Mouse (Mus musculus) spleen, postnatal 10 days (tissue): ENCODE data around the gene Rsg1.

ENCODE experiments used
- DNase-seq, 2 experiments: peaks; one replicate each; pipeline ENCODE4 v3.0.0; 2021 to 2022; ENCODE audit warnings: low spot score in 2 of 2

Rsg1 gene

DNA sequence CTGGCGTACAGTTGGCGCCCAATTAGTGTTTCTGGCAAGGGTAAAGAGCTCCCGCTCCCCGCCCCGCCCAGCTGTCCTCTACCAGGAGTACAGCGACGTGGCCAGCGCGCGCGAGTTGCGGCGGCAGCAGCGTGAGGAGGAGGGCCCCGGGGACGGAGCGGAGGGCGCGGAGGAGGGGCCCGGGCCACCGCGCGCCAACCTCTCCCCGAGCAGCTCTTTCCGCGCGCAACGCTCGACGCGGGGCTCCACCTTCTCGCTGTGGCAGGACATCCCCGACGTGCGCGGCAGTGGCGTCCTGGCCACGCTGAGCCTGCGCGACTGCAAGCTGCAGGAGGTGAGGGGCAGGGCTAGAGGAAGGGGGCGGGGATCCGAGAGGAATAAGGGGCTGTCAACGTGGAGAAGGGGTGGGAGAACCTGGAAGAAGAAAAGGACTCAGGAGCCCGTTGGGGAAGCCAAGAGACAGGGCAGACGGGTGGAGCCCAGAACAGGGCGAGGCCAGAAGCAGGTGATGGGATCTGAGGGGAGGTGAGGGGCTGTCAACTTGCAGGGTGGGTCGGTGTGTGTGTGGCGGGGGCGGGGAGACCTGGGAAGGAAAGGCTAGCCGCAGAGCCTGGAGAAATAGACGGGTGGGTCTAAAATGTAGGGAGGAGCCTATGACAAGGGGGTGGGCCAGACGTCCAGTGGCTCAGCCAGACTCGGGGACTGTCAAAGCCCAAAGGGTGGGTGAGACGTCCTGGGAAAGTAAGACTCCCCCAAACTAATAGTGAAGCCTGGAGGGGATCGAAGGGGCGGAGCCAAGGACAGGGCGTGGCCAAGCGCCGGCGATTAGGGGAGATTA is 34.2 kb downstream of the Rsg1 start:
- no peak for DNase-seq

DNA sequence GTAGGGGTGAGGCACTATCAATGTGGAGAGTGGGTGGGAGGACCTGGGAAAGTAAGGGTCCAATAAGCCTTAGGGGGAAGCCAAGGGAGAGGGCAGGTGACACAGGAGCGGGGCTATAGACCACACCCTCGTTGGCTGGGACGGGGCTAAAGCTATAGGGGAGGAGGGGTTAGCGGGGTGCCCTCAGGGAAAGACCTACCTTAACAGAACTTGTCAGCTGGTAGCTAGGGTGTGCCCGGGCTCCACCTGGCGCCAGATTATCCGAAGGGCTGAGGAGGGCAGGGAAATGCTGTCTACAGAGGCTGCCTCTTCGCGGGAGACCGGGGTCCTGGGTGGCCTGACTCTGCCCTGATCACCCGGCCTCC is 34.8 kb downstream of the Rsg1 start:
- DNase-seq: no peak

DNA sequence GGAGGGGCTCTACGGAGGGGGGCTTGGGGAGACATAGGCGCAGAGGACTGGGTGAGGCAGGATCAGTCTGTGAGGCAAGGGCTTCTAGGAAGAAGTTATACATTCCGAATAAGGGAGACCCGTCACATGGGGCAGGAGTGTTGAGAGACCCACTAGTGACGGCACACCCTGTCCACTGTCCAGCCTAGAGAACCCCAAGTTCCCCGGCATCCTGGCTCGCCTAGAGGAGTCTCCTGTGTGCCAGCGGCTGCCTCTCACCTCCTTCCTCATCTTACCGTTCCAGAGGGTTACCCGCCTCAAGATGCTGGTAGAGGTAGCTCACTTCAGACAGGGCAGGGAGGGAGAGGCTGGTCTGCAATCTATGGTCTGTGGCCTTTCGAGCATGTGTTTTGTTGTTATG is 35.6 kb downstream of the Rsg1 start:
- no peak for DNase-seq

DNA sequence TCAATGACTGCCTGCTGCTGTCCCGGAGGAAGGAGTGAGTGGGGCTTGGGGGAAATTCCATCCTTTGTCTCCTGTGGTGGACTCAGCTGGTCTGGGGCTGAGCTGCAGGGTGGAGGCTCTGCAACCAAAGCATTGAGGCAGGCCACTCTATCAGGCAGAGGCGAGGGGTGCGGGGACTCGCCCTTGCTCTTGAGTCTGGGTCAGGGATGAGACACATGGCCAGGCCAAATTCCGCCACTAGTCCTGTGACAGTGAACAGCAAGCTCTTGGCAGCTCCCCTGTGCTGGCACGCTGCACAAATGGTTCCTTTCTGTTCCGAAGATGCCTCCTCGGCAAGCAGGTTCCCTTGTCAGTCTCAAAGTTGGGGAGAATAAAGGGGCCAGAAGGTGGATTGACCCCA is 37.3 kb downstream of the Rsg1 start:
- no peak for DNase-seq

DNA sequence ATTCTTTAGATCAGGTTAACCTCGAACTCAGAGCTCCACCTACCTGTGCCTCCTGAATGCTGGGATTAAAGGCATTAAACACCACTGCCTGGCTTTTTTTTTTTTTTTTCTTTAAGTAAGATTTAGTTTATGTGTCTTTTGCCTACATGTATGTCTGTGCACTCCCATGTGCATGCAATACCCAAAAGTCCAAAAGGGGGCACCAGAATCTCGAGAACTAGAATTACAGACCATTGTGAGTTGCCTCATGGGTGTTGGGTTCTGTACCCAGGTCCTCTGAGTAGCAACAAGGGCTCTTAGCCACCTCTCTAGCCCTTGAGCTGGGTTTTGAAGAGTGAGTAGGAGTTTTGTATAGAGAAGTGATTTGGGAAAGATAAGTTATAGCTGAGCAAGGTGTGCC is 38.9 kb downstream of the Rsg1 start:
- no peak for DNase-seq

DNA sequence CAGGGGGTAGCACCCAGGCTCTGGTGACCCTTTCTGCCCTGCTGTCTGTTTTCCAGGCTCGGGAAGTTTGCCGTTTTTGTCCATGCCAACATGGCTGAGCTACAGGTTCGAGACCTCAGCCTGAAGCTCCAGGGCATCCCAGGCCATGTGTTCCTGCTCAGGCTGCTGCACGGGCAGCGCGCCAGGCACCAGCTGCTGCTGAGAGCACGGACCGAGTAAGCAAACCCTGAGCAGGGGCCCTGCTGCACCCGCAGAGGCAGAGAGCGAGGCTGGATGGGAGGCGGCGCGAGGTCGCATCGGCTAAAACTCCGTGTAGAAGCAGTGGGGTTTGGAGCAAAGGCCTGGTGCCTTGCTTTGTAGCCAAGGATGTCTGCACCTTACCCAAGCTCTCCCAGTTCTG is 40.5 kb downstream of the Rsg1 start:
- DNase-seq: no peak

DNA sequence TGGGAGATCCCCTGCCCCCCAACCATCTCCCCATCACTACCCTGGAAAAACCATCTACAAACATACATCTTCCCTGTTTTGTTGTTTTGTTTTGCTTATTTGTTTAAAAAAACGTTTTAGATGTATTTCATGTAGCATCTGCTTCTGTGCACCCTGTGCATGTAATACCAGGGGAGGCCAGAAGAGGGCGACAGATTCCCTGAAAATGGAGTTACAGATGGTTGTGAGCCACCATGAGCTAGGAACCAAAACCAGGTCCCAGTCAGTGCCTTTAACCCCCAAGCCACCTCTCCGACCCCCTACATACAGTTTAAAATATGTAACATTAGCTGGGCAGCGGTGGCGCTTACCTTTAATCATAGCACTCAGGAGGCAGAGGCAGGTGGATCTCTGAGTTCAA is 43.7 kb downstream of the Rsg1 start:
- peak; percentile 34 to 59 for DNase-seq

DNA sequence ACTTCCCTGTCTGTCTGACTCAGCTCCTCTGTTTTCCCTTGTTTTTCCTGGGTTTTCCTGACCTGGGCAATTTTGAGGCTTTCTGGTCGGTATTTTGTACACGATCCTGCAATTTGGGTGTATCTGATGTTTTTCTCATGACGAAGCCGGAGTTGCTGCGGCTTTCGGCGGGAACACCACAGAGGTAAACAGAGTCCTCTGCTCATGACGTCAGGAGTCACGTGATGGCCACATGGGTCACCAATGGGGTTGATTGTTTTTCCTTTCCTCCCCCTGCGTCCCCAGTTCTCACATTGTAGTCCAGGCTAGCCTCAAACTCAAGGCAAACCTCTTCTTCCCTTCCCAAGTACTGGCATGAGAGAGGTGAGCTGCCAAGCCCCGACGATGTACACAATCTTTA is 45.7 kb downstream of the Rsg1 start:
- DNase-seq: no peak

DNA sequence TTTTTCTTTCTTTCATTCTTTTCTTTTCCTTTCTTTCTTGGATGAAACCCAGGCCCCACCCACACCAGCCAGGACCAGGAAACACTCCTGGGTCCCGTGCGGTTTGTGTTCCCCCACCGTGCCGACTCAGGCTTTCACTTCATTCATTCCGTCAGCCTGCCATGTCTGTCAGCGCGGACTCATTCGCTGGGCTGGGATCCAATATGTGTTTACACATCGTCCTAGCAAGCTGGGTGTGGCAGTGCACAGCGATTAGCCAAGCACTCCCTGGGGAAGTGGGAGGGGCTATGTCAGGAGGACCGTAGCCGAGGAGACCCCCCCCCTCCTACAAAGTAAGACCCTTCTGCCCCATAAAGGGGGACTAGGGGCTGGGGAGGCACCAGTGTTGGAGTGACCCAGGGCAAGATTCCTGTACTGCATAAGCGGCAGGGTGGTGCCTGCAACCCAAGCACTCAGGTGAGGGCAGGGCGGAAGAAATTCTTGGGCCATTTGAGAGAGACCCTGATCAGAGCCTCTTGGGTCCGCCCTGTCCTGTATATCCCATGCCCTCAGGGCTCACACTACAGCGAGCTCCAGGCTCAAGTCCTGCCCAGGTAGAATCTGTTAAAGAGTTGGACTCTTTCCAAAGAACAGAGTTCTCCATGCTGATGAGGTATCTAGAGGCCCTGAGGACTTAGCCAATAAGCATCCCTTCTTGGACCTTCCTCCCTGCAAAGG is 46.4 kb downstream of the Rsg1 start:
- no peak for DNase-seq

DNA sequence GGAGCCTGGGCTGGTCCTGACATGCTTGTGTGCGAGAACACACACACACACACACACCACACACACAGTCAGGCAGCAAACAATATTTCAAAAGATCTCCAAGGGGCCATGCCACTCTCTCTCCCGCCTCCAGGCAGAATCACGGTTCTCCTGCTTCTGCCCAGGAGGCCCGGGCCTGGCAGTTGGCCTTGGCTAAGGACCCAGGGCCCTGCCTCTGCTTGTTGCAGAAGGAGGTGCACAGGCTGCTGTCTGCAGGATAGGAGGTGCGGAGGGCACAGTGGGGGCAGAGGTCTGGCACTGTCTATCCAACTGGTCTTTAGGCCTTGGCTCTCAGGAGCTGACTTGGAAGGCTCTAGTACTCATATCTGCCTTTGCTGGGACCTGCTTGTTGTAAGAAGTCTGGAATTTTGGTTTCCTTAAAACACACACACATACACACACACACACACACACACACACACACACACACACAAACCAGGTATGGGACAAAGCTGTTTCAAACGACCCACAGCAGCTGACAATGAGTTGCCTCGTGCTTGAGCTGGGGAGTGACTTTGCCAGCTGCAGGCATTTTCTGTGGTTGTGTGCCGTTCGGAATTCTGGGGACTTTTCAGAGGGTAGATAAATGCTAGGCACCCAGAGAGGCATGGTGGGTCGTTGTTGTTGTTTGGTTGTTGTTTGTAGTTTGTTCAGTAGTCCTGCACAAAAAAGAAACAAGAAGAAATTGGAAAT is 49.3 kb downstream of the Rsg1 start:
- DNase-seq: no peak

DNA sequence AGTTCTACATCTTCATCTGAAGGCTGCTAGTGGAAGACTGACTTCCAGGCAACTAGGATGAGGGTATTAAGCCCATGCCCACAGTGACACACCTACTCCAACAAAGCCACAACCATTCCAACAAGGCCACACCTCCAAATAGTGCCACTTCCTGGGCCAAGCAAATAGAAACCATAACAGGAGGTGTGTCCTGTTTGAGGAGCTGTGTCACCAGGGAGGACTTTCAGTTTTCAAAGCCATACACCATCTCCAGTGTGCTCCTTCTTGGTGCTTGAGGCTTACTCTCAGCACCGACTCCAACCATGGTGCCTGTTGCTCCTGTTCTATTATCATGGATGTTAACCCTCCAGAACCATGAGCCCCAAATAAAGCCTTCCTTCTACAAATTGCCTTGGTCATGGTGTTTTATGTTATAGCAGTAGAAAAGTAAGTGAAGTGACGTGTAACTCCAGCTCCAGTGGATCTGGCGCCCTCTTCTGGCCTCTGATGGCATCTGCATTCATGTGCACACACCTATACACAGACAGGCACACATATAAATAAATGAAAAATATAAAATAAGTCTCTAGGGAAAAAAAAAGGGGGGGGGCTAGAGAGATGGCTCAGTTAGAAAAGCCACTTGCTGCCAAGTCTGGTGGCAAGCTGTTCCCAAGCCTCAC is 52.4 kb downstream of the Rsg1 start:
- DNase-seq: no peak

DNA sequence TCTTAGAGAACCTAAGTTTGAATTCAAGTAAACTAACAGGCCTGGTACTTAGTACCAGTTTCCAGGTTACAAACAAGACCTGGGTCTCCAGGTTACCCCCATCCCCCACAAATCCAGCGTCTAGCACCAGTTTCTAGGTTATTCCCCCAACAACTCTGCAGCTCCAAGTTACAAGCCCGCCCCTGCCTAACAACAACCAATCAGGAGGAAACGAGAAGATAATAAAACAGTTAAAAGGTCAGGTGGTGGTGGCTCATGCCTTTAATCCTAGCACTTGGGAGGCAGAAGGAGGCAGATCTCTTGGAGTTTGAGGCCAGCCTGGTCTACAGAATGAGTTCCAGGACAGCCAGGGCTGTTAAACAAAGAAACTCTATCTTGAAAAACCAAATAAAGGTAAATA is 53.5 kb downstream of the Rsg1 start:
- no peak for DNase-seq

DNA sequence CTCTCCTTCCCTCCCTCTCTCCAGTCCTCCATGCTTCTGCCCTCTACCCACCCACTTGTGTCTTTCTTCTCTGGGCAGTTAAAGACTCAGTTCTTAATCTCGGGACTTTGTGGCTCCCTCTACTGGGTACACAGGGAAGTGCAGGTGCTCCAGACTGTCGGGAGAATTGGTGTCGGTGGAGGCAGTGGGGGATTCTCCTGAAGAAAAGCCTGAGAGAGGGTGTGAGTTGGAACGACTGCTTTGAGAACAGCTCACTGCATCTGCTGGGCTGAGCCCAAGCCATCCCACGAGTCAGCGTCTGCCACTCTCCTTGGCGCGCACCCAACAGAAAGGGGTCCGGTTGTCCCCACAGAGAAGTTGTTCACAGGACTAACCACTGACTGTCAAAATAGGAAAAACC is 54.1 kb downstream of the Rsg1 start:
- peak; percentile 40 to 65 for DNase-seq

DNA sequence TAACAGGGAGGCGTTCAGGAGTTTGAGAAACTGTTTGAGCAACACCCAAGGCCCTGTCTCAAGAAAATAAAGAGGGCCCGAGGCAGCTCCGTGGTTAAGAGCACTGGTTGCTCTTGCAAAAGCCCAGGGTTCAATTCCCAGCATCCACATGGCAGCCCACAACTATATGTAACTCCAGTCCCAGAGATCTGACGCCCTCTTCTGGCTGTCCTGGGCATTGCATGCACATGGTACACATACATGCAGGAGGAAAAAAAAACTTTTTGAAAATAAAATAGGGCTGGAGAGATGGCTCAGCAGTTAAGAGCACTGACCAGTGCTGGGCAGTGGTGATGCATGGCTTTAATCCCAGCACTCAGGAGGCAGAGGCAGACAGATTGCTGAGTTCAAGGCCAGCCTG is 54.6 kb downstream of the Rsg1 start:
- DNase-seq: no peak

DNA sequence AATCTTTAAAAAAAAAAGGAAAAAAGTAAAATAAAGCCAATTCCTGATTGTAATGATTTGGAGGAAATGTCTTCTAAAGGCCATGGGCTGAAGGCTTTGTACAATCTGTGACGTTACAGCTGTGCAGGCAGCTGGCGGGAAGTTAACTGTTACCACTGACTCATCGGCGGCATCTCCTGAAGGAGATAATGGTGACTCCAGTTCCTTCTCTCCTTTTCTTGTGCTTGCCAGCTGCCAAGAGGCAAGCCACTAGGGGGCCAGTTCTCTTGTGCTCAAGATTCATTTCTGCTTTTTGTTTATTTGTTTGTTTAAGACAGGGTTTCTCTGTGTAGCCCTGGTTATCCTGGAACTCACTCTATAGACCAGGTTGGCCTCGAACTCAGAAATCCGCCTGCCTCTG is 55.3 kb downstream of the Rsg1 start:
- DNase-seq: no peak

DNA sequence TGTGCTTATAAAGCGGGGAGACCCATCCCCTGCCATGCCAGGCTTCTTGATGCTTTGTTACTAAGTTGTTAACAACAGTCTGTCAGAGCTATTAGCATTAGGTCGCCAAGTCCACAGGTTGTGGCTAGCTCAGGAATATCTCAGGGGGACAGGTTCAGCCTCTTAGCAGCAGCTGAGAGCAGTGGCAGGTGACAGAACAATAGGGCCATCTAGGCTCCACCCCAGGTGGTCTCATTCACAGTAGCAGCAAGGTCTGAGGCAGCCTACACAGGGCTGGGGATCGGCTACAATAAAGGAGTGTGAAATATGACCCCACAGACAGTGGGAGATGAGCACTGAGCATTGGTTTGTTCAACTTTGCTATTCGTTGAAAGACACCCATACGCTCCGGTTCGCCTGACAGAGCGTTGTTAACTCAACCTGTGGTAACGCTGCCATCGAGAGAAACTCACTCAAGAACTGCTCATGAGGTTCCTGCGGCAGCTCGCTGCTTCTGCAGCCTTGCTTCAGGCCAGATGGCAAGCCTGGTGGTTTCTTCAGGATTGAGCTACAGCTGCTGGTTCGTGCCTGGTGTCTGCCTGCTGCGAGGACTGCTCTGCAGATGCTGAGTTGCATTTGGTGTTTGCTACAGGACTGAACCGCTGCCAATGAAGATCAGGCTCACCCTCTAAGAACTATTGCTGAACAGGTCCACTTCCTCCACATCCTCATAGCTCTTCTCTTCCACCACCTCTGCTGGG is 56.6 kb downstream of the Rsg1 start:
- DNase-seq: no peak

DNA sequence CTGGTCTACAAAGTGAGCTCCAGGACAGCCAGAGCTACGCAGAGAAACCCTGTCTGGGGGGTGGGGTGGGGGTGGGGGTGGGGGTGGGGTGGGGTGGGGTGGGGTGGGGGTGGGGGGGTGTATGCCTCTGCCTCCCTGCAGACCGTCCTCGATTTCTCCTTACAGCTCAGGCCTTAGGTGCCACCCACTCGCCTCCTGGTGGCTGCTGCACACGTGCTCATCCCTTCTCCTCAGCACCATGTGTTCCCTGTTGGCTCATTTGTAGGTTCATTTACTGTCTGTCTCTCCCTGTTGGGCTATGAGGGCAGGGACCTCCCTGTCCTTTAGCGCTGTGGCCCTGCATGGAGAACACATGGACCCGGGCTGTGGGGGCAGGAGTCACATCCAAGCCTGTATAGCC is 57.5 kb downstream of the Rsg1 start:
- DNase-seq: no peak

DNA sequence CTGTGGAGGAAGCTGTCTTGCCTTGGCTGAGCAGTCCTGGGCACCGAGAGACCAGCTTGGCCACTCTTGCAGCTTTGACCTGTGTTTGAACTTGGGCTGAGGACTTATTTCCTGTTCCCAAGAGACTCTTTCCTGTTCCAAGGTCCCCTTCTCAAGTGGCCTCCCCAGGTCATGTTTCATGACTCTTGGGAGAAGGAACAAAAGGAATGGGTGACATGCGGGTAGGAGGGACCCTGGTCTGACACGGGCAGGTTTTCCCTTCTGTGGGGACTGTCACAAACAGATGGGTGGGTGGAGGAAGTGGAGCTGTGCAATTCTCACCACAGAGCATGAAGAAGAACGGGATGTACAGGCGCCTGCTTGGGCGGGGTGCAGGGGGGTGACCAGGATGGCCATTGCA is 58.0 kb downstream of the Rsg1 start:
- no peak for DNase-seq

DNA sequence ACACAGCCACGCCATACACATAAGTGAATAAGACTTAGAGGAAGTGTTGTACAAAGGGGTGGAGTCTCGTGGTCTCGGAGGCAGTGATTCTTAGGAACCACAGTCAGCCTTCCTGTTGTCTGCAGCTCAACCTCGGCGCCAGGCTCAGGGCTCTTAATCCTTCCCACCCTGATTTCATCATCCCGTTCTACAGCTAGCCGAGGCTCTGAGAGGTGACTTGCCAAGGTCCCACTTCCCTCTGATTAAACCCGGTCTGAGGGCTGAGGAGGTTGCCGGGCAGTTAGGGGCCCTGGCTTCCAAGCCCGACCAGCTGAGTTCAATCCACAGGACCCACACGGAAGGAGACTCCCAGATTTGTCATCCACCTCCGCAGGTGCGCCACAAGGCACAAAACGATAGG is 59.1 kb downstream of the Rsg1 start:
- no peak for DNase-seq

DNA sequence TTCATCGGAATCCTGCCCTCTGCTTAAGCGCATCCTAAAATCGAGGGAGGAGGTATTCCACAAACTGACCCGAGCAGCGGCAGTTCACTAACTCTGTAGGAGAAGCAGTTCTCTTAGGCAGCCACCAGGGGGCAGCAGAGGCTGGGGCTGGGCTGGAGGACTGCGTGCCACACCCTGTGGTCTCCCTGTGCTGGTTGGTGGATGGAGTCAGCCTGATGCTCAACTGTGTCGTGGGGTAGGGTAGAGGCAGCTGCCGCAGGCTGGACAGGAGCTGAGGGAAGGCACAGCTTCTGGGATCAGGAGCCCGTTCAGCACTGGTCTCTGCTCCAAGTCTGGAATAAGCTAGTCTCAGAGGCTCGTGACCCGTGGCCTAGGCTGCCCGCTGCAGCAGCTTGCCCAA is 59.5 kb downstream of the Rsg1 start:
- peak; percentile 65 to 86 for DNase-seq

DNA sequence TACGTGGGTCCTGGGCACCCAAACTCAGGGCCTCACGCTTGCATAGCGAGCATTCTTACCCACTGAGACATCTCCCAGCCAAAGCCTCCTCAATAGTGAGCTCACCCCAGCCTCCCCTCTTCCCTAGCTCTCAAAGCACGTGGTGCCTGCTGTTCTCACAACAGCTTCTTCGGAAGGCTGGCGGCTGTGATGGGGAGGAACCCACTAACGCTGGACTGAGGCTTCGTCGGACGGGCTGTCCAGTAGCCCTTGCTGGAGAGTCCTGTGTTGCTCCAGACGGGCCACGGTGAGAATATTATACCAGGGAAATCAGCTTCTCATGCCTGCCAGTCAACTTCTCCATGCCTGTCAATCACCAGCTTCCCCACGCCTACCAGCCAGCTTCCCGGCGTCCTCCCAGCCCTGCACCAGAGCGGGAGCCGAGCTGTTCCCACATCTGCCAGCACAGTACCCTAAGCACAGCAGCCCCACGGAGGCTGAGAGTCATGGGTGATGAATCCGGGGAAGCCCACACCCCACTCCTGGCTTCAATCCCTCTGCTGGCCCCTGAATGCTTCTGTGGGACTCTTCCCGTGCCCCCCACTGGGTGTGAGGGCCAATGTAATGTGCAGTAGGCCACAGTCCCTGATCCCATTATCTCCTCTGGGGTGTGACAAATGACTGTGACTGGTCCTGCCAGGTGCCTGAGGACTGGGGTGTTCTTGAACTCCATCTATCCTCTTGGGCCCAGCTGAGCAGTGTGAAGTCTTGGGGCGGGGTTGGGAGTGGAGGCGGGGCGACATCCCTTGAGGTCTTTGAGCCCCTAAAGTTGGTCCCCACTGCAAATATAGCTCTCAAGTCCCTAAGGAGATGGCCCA is 61.0 kb downstream of the Rsg1 start:
- no peak for DNase-seq
